8 mouse cellular contexts compared by ENCODE assay signal in the genomic region with DNA sequence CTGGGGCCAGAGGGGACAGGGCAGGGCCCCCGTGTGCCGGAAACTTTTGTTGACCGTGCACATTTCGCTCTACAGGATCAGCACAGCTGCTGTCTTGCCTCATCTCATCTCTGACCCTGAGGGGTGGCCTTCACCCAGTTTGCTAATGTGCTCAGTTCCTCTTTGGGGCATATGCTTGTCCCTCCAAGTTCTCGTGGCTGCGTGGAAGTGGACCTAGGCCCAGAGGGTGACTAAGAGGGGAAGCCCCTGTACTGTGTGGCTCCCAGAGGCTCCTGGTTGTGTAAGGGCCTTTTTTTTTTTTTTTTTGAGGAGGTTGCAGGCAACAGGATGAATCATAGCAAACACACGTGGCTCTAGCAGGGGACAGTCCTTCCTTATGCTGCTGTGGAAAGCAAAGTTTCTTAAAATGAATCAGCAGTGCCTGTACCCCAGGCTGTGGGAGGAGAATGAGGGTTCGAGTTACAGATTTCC.
DNase-seq lines count a peak whose midpoint lies in the region; ATAC-seq and TF ChIP-seq lines count a peak whose summit lies in the region.

No protein-coding gene starts in this region.

- no peak overlapping the region for H3K4me2 ChIP-seq in kidney, postnatal 0 days (ENCODE audit: low read length)

- WGBS in heart, embryonic 10.5 days: 62% methylated on average over 8 of the region's 8 CpGs
- 52% methylated on average over 8 of the region's 8 CpGs for WGBS in kidney, postnatal 0 days

- no peak overlapping the region for H3K27ac ChIP-seq in heart, embryonic 10.5 days
- no peak overlapping the region for H3K27ac ChIP-seq in kidney, postnatal 0 days

- no peaks in the 10 kb centered on the region for H3K36me3 ChIP-seq in heart, embryonic 10.5 days
- H3K36me3 ChIP-seq in kidney, postnatal 0 days (ENCODE audit: insufficient read depth, low read length): no peaks in the 10 kb centered on the region

- TF ChIP-seq CTCF in kidney, postnatal 0 days (IDR thresholded peaks at IDR 0.05; ENCODE audit: low read depth): no peak

- H3K27me3 ChIP-seq in heart, embryonic 10.5 days (ENCODE audit: insufficient read depth, poor library complexity, severe bottlenecking): no peaks in the 10 kb centered on the region
- H3K27me3 ChIP-seq in kidney, postnatal 0 days (ENCODE audit: insufficient read depth, low read length): no peaks in the 10 kb centered on the region

- H3K4me1 ChIP-seq in heart, embryonic 10.5 days: peaks cover 10% of the 10 kb centered on the region; the same call in 1 of the 2 replicates
- H3K4me1 ChIP-seq in kidney, postnatal 0 days (replicated peaks; ENCODE audit: insufficient read depth, low read length): no peaks in the 10 kb centered on the region

- DNase-seq in heart, adult 11 months: peak; percentile 99
- no peak for DNase-seq in heart, embryonic 10.5 days (ENCODE audit: low spot score)
- peak; percentile 59 to 71 for DNase-seq in adrenal gland, adult 18-20 months (ENCODE audit: low spot score in 2 of 2)
- peak; percentile 23 to 54 for DNase-seq in gastrocnemius, adult 8-10 months (ENCODE audit: low spot score in 2 of 2)
- DNase-seq in kidney, postnatal 0 days (ENCODE audit: low spot score): peak; percentile 21
- peak; percentile 76 for DNase-seq in lung, postnatal 25 days (ENCODE audit: low spot score)
- peak; percentile 46 to 73 for DNase-seq in urinary bladder, postnatal 36 days (ENCODE audit: low spot score in 2 of 2)
- no peak for DNase-seq in embryo, embryonic 10 days (ENCODE audit: low spot score)

- peak; percentile 59; the same call in 1 of the 2 replicates for ATAC-seq in kidney, postnatal 0 days (replicated peaks; ENCODE audit: low FRiP score, low read depth)

- H3K9ac ChIP-seq in kidney, postnatal 0 days (ENCODE audit: low read depth, low read length): no peak overlapping the region

- H3K4me3 ChIP-seq in heart, embryonic 10.5 days: no peak overlapping the region
- H3K4me3 ChIP-seq in kidney, postnatal 0 days (replicated peaks; ENCODE audit: low read depth, low read length): no peak overlapping the region

- H3K9me3 ChIP-seq in heart, embryonic 10.5 days: no peaks in the 10 kb centered on the region
- H3K9me3 ChIP-seq in kidney, postnatal 0 days (replicated peaks; ENCODE audit: low read length): no peaks in the 10 kb centered on the region

Comparison
In these comparisons a context has a peak if more than half of its experiments do, and no peak if none do; other contexts are left out.
1. DNase-seq: peak in heart, adult 11 months (single experiment), adrenal gland, adult 18-20 months (2 of 2), gastrocnemius, adult 8-10 months (2 of 2), kidney, postnatal 0 days (single experiment), lung, postnatal 25 days (single experiment) and urinary bladder, postnatal 36 days (2 of 2); none in heart, embryonic 10.5 days (single experiment) and embryo, embryonic 10 days (single experiment).